Mouse (Mus musculus) kidney, adult 2 months (tissue): ENCODE results near the gene Aatk. TPM values are rescaled to one million over a fixed set of nuclear protein-coding genes. Genes with fewer than 3 reads are reported as not detected.

ENCODE experiments used
- DNase-seq: peaks from one replicate; pipeline ENCODE4 v3.0.0; 2021
- H3K27ac ChIP-seq: fragments of 200-500 bp; 2 replicates; pipeline ENCODE4 v1.5.1; 2012; ENCODE audit warnings: low read depth, low read length, control low read depth, inconsistent platforms; ENCODE audit not compliant: insufficient read depth
- H3K27me3 ChIP-seq: fragments of 200-500 bp; replicated peaks from 2 replicates; pipeline ENCODE4 v1.6.1; 2012; ENCODE audit warnings: mild to moderate bottlenecking, moderate library complexity, low read length, inconsistent platforms; ENCODE audit not compliant: control insufficient read depth, insufficient read depth
- H3K36me3 ChIP-seq: fragments of 200-500 bp; 2 replicates; pipeline ENCODE4 v1.6.1; 2012; ENCODE audit warnings: mild to moderate bottlenecking, moderate library complexity, low read length, inconsistent platforms; ENCODE audit not compliant: control insufficient read depth, insufficient read depth
- H3K4me1 ChIP-seq: fragments of 200-500 bp; 2 replicates; pipeline ENCODE4 v1.6.1; 2011; ENCODE audit warnings: low read length; ENCODE audit not compliant: control insufficient read depth, insufficient read depth
- H3K4me3 ChIP-seq: fragments of 200-500 bp; 2 replicates; pipeline ENCODE4 v1.5.1; 2011; ENCODE audit warnings: mild to moderate bottlenecking, low read depth, low read length, control low read depth; ENCODE audit not compliant: insufficient read depth
- CTCF ChIP-seq: fragments of 200-500 bp; conservative IDR thresholded peaks from 2 replicates; pipeline ENCODE4 v1.5.1; 2011; ENCODE audit warnings: low read depth, mild to moderate bottlenecking, control low read depth, low read length, moderate library complexity, mixed read lengths; ENCODE audit not compliant: insufficient read depth, insufficient read length
- POLR2A ChIP-seq: fragments of 200-500 bp; IDR thresholded peaks from one replicate; pipeline ENCODE4 v1.6.1; 2011; ENCODE audit warnings: low read depth, low read length, control low read depth
- WGBS: fragments of 180-500 bp; shearing (Covaris S2); methylation state at CpG from one replicate; pipeline ENCODE4 v1.1.7; 2018; 5-methylcytosine and 5-hydroxymethylcytosine counted together
- polyA plus RNA-seq: library from polyadenylated mRNA; depleted of rRNA; stranded (reverse); fragments of >200 nt; gene quantifications from 2 replicates; pipeline ENCODE4 v1.2.3, GENCODE M21; 2012

The Aatk gene
- polyA plus RNA-seq, 1 experiment, result 5.1 TPM

GRCm38 (mm10) chr11:120065291-120065690, 18.3 kb upstream of the Aatk start:
- H3K4me3 ChIP-seq, result no peak overlapping the region
- H3K27me3 ChIP-seq, result no peaks in the 10 kb centered on the region
- H3K27ac ChIP-seq, result no peak overlapping the region
- H3K4me1 ChIP-seq, result no peaks in the 10 kb centered on the region
- DNase-seq, result peak; percentile 61
- H3K36me3 ChIP-seq, result no peaks in the 10 kb centered on the region
- WGBS, result 36% methylated on average over 10 of the region's 10 CpGs
- TF ChIP-seq CTCF (peak; percentile 71), POLR2A (no peak)

- no peak for DNase-seq
- TF ChIP-seq CTCF (no peak), POLR2A (no peak)
- no peak overlapping the region for H3K27ac ChIP-seq
- H3K36me3 ChIP-seq, result no peaks in the 10 kb centered on the region
- no peaks in the 10 kb centered on the region for H3K27me3 ChIP-seq
- WGBS, result 92% methylated on average over 11 of the region's 11 CpGs
- H3K4me1 ChIP-seq, result no peaks in the 10 kb centered on the region
- H3K4me3 ChIP-seq, result no peak overlapping the region
These were observed 17.7 kb upstream of the Aatk start for GRCm38 (mm10) chr11:120064668-120065040.

GRCm38 (mm10) chr11:120064006-120064667, 17.2 kb upstream of the Aatk start:
- H3K4me1 ChIP-seq, result no peaks in the 10 kb centered on the region
- DNase-seq, result no peak
- H3K27ac ChIP-seq, result no peak overlapping the region
- no peak for TF ChIP-seq CTCF
- no peak for TF ChIP-seq POLR2A
- H3K36me3 ChIP-seq, result no peaks in the 10 kb centered on the region
- 85% methylated on average over 12 of the region's 13 CpGs for WGBS
- H3K4me3 ChIP-seq, result no peak overlapping the region
- H3K27me3 ChIP-seq, result no peaks in the 10 kb centered on the region

- no peak for TF ChIP-seq POLR2A
- no peak for TF ChIP-seq CTCF
These were observed 16.4 kb upstream of the Aatk start for GRCm38 (mm10) chr11:120063326-120063725.

GRCm38 (mm10) chr11:120060634-120061033, 13.7 kb upstream of the Aatk start:
- 43% methylated on average over 8 of the region's 8 CpGs for WGBS
- Histone ChIP-seq H3K4me1 (no peaks in the 10 kb centered on the region), H3K27me3 (no peaks in the 10 kb centered on the region), H3K36me3 (no peaks in the 10 kb centered on the region), H3K4me3 (no peak overlapping the region), H3K27ac (no peak overlapping the region)
- no peak for TF ChIP-seq POLR2A
- DNase-seq, result no peak

More at GRCm38 (mm10) chr11:120063326-120063725, 16.4 kb upstream of the Aatk start:
- Histone ChIP-seq H3K4me1 (no peaks in the 10 kb centered on the region), H3K27ac (no peak overlapping the region), H3K4me3 (no peak overlapping the region), H3K36me3 (no peaks in the 10 kb centered on the region), H3K27me3 (no peaks in the 10 kb centered on the region)
- no peak for DNase-seq
- WGBS, result 90% methylated on average over 5 of the region's 5 CpGs

- TF ChIP-seq POLR2A (no peak), CTCF (no peak)
- no peaks in the 10 kb centered on the region for H3K36me3 ChIP-seq
- no peaks in the 10 kb centered on the region for H3K4me1 ChIP-seq
- H3K27me3 ChIP-seq, result no peaks in the 10 kb centered on the region
- H3K27ac ChIP-seq, result no peak overlapping the region
- DNase-seq, result no peak
- 87% methylated on average over 12 of the region's 12 CpGs for WGBS
- H3K4me3 ChIP-seq, result no peak overlapping the region
These were observed 9.2 kb upstream of the Aatk start for GRCm38 (mm10) chr11:120055953-120056732.

- WGBS, result 93% methylated on average over 4 of the region's 4 CpGs
- DNase-seq, result no peak
- no peaks in the 10 kb centered on the region for H3K4me1 ChIP-seq
- no peaks in the 10 kb centered on the region for H3K27me3 ChIP-seq
- TF ChIP-seq CTCF (no peak), POLR2A (no peak)
- no peak overlapping the region for H3K27ac ChIP-seq
- H3K36me3 ChIP-seq, result no peaks in the 10 kb centered on the region
- no peak overlapping the region for H3K4me3 ChIP-seq
These were observed 6.9 kb upstream of the Aatk start for GRCm38 (mm10) chr11:120053846-120054245.
